Mouse (Mus musculus): ENCODE results near the gene Kcnq4. TPM values are rescaled to one million over a fixed set of nuclear protein-coding genes. Genes with fewer than 3 reads are reported as not detected.

Gene Kcnq4
- polyA plus RNA-seq, 1 experiment from 2014 or later, result 11.1 TPM

DNA sequence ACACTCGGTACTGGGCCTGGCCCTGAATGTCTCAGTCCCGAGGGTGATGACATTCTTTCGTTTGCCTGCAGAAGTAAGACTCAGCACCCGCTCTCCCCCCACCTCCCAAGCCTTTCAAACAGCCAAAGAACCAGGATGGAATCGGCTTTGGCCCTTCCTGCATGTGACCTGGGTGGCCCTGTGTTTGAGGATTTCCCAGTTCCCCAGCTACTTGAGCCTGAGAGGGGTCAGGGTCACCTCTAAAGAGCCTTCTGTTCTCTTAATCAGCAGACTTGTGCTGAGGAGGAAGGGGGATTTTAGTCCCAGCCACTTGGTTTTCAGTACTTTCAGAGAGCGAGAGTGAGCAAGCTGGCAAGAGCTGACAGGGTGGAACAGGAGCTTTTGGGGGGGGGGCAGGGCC is 19.0 kb downstream of the Kcnq4 start:
- Histone ChIP-seq H3K4me2 (ENCODE audit: low read length) (no peak overlapping the region), H3K36me3 (ENCODE audit: control insufficient read depth, insufficient read depth) (no peaks in the 10 kb centered on the region), H3K4me3 (replicated peaks; ENCODE audit: low read length) (no peak overlapping the region), H3K9ac (replicated peaks; ENCODE audit: low read depth, low read length) (no peak overlapping the region), H3K27me3 (replicated peaks; ENCODE audit: control insufficient read depth, insufficient read depth, low read length) (no peaks in the 10 kb centered on the region), H3K4me1 (replicated peaks; ENCODE audit: control insufficient read depth, insufficient read depth, low read length) (peaks cover 9% of the 10 kb centered on the region), H3K27ac (ENCODE audit: low read length) (no peak overlapping the region), H3K9me3 (ENCODE audit: control insufficient read depth, low read length) (no peaks in the 10 kb centered on the region)
- no peak for ATAC-seq
- 46% methylated on average over 6 of the region's 6 CpGs for WGBS

DNA sequence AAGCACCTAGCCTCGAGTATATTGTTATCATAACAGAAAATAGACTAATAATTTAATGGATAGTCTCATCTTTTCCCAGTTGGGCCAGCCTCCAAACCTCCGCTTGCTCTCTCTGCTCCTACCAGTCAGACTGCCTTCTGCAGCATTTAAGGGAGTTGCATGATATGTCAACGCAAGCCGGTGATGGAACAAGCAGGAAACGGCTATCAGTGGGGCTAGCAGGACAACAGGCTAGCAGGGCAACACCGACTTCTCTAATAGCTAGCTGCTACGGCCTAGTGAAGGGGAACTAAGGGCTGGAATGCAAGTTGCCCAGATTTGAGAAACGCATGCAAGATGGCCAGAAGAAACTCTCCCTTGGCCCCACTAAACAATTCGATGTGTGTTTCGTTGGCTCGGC is 20.6 kb downstream of the Kcnq4 start:
- H3K4me1 ChIP-seq (replicated peaks; ENCODE audit: control insufficient read depth, insufficient read depth, low read length), result peaks cover 9% of the 10 kb centered on the region
- no peak overlapping the region for H3K4me3 ChIP-seq (replicated peaks; ENCODE audit: low read length)
- H3K27me3 ChIP-seq (replicated peaks; ENCODE audit: control insufficient read depth, insufficient read depth, low read length), result no peaks in the 10 kb centered on the region
- no peak overlapping the region for H3K4me2 ChIP-seq (ENCODE audit: low read length)
- H3K9ac ChIP-seq (replicated peaks; ENCODE audit: low read depth, low read length), result no peak overlapping the region
- H3K9me3 ChIP-seq (ENCODE audit: control insufficient read depth, low read length), result no peaks in the 10 kb centered on the region
- no peak overlapping the region for H3K27ac ChIP-seq (ENCODE audit: low read length)
- H3K36me3 ChIP-seq (ENCODE audit: control insufficient read depth, insufficient read depth), result no peaks in the 10 kb centered on the region
- no peak for ATAC-seq
- WGBS, result 86% methylated on average over 11 of the region's 11 CpGs

DNA sequence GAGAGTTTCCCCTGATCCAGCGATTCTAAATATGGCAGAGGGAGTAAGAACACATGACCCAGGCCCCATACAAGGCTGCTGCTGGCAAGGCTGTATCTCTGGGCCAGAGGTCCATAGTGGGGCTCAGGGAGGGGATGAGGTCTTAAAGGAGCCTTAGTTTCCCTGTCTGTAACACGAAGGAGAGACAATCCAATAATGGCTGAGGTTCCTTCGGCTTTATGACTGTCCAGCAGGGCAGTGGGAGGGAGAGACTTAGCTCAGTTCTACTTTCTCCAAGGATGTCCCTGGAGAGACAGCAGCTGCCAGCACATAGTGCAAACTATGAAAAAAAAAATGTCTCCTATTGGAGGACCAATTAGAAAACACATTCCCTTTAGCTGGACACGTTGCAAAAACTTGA is 22.2 kb downstream of the Kcnq4 start:
- Histone ChIP-seq H3K27ac (ENCODE audit: low read length) (no peak overlapping the region), H3K27me3 (replicated peaks; ENCODE audit: control insufficient read depth, insufficient read depth, low read length) (no peaks in the 10 kb centered on the region), H3K36me3 (ENCODE audit: control insufficient read depth, insufficient read depth) (no peaks in the 10 kb centered on the region), H3K9me3 (ENCODE audit: control insufficient read depth, low read length) (no peaks in the 10 kb centered on the region), H3K9ac (replicated peaks; ENCODE audit: low read depth, low read length) (no peak overlapping the region), H3K4me3 (replicated peaks; ENCODE audit: low read length) (no peak overlapping the region), H3K4me2 (ENCODE audit: low read length) (no peak overlapping the region), H3K4me1 (replicated peaks; ENCODE audit: control insufficient read depth, insufficient read depth, low read length) (peaks cover 4% of the 10 kb centered on the region)
- WGBS, result 58% methylated on average over 4 of the region's 4 CpGs
- ATAC-seq, result no peak

DNA sequence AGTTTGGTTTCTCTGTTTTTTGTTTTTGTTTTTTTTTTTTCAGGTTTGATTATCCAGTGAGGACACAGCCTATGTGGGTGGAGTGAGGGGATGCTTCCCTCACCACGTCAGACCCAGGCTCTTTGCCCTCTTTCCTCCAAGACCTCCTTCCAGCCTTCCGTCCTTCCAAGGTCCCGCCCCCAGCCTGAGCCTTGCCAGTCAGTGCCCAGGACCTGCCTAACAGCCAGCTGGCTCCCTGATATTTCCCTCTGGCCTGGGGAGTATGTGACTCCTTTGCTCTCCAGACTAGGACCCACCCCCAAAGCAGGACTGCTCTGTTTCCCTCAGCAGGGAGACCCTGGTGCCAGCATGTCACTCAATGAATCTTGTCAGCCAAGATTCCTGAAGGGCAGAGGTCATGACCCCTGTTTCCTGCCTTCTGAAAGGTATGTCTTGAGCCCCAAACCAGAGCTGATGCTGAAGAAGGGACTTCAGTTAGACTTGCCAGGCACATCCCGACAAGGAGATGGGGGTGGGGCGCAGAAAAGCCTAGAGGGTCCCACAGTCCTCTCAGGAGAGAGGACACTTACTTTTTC is 22.8 kb downstream of the Kcnq4 start:
- WGBS, result 36% methylated on average over 5 of the region's 5 CpGs
- H3K4me2 ChIP-seq (ENCODE audit: low read length), result no peak overlapping the region
- H3K9ac ChIP-seq (replicated peaks; ENCODE audit: low read depth, low read length), result no peak overlapping the region
- no peak overlapping the region for H3K4me3 ChIP-seq (replicated peaks; ENCODE audit: low read length)
- no peaks in the 10 kb centered on the region for H3K36me3 ChIP-seq (ENCODE audit: control insufficient read depth, insufficient read depth)
- no peaks in the 10 kb centered on the region for H3K9me3 ChIP-seq (ENCODE audit: control insufficient read depth, low read length)
- no peak for ATAC-seq
- no peaks in the 10 kb centered on the region for H3K27me3 ChIP-seq (replicated peaks; ENCODE audit: control insufficient read depth, insufficient read depth, low read length)
- no peaks in the 10 kb centered on the region for H3K4me1 ChIP-seq (replicated peaks; ENCODE audit: control insufficient read depth, insufficient read depth, low read length)
- H3K27ac ChIP-seq (ENCODE audit: low read length), result no peak overlapping the region

DNA sequence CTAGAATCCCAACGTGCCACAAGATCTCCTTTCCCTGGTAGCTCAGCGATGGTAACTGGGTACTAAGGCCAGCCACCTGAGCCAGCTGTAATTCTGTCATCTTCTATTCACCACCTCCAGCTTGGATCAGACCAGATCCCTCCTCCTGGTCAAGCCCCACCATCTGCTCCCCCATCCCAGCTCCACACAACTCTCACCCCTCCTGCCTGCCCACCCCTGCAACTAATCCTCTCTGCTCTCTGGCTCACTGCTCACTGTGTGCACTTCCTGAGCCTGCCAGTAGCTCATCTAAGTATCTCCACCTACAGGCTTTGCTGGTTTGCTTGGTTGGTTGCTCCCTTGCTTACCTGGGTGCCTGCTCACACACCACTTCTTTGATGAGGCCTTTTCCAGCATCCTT is 26.8 kb downstream of the Kcnq4 start:
- H3K9ac ChIP-seq (replicated peaks; ENCODE audit: low read depth, low read length), result no peak overlapping the region
- H3K27me3 ChIP-seq (replicated peaks; ENCODE audit: control insufficient read depth, insufficient read depth, low read length), result 0 out of 2 replicates have a peak, but pooled peaks cover 5% of the 10 kb centered on the region
- no peaks in the 10 kb centered on the region for H3K9me3 ChIP-seq (ENCODE audit: control insufficient read depth, low read length)
- H3K27ac ChIP-seq (ENCODE audit: low read length), result no peak overlapping the region
- no peak for ATAC-seq
- H3K4me3 ChIP-seq (replicated peaks; ENCODE audit: low read length), result no peak overlapping the region
- WGBS, result 57% methylated on average over 2 of the region's 2 CpGs
- H3K4me2 ChIP-seq (ENCODE audit: low read length), result no peak overlapping the region
- peaks cover under 1% of the 10 kb centered on the region for H3K4me1 ChIP-seq (replicated peaks; ENCODE audit: control insufficient read depth, insufficient read depth, low read length)
- H3K36me3 ChIP-seq (ENCODE audit: control insufficient read depth, insufficient read depth), result no peaks in the 10 kb centered on the region

DNA sequence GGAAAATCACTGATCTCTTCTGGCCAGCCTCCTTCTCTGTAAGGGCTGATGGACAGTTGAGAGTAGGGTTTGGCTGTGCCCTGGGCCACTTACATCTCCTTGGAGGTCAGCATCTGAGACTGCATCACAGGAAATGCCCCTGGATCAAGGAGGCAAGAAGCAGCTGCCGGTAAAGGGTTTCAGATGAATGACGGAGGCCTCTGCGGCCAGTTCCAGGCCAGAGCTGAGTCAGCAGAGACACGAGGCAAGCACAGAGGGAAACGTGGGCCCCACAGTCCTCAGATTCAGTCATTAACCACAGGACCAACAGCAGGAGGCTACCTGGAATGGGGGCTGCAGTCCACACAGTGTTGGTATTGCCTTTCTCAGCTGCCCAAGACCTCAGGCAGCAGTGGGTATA is 29.3 kb downstream of the Kcnq4 start:
- no peak overlapping the region for H3K4me2 ChIP-seq (ENCODE audit: low read length)
- H3K27ac ChIP-seq (ENCODE audit: low read length), result no peak overlapping the region
- ATAC-seq, result no peak
- whole genome bisulfite sequencing, result 55% methylated on average over 5 of the region's 5 CpGs
- no peak overlapping the region for H3K9ac ChIP-seq (replicated peaks; ENCODE audit: low read depth, low read length)
- H3K27me3 ChIP-seq (replicated peaks; ENCODE audit: control insufficient read depth, insufficient read depth, low read length), result 0 out of 2 replicates have a peak, but pooled peaks cover 7% of the 10 kb centered on the region
- no peak overlapping the region for H3K4me3 ChIP-seq (replicated peaks; ENCODE audit: low read length)
- no peaks in the 10 kb centered on the region for H3K9me3 ChIP-seq (ENCODE audit: control insufficient read depth, low read length)
- peaks cover 17% of the 10 kb centered on the region for H3K4me1 ChIP-seq (replicated peaks; ENCODE audit: control insufficient read depth, insufficient read depth, low read length)
- H3K36me3 ChIP-seq (ENCODE audit: control insufficient read depth, insufficient read depth), result no peaks in the 10 kb centered on the region

DNA sequence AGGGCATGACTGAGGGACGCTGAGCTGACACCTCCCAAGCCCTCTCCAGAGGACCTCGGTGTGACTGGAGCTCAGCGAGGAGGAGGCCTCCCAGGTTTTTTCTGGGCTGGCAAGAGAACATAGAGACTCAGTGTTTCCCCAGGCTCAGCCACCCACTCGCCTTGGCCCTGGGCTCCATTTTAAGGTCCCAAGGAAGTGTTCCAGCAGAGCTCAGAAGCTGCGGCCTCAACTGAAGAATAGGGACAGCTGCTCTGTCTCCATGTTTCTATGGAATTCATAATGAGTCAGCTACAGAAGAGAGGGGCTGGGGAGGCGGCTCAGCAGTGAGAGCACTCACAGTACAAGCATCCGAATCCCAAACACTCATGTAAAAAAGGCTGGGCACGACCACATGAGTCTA is 30.8 kb downstream of the Kcnq4 start:
- ATAC-seq, result no peak
- H3K27me3 ChIP-seq (replicated peaks; ENCODE audit: control insufficient read depth, insufficient read depth, low read length), result 0 out of 2 replicates have a peak, but pooled peaks cover 7% of the 10 kb centered on the region

DNA sequence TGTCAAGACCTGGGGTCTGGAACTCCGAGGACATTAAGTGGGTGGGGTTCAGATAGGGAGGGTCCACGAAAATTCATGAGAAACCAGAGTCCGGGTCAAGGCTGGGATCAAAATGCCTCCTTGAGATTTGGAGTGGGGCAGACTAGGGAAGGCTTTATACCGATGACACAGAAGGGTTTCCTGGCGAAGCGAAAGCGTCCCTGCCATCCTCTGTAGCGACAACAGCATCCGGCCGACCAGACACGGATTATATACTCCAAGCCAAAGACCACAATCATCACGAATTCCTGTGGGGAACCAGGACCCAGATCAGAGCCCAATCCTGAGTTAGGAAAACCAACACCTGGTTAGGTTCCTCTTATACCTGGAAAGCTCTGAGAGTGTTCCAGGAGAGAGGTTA is 31.6 kb downstream of the Kcnq4 start:
- 17% methylated on average over 12 of the region's 12 CpGs for WGBS
- 0 out of 2 replicates have a peak overlapping the region, but pooled peaks have one; percentile 41 for H3K9ac ChIP-seq (replicated peaks; ENCODE audit: low read depth, low read length)

More for the DNA sequence above, 30.8 kb downstream of the Kcnq4 start:
- H3K4me1 ChIP-seq (replicated peaks; ENCODE audit: control insufficient read depth, insufficient read depth, low read length), result peaks cover 24% of the 10 kb centered on the region
- H3K9me3 ChIP-seq (ENCODE audit: control insufficient read depth, low read length), result no peaks in the 10 kb centered on the region
- H3K27ac ChIP-seq (ENCODE audit: low read length), result no peak overlapping the region
- H3K36me3 ChIP-seq (ENCODE audit: control insufficient read depth, insufficient read depth), result no peaks in the 10 kb centered on the region
- 59% methylated on average over 8 of the region's 8 CpGs for WGBS
- H3K4me2 ChIP-seq (ENCODE audit: low read length), result no peak overlapping the region
- no peak overlapping the region for H3K9ac ChIP-seq (replicated peaks; ENCODE audit: low read depth, low read length)
- no peak overlapping the region for H3K4me3 ChIP-seq (replicated peaks; ENCODE audit: low read length)

DNA sequence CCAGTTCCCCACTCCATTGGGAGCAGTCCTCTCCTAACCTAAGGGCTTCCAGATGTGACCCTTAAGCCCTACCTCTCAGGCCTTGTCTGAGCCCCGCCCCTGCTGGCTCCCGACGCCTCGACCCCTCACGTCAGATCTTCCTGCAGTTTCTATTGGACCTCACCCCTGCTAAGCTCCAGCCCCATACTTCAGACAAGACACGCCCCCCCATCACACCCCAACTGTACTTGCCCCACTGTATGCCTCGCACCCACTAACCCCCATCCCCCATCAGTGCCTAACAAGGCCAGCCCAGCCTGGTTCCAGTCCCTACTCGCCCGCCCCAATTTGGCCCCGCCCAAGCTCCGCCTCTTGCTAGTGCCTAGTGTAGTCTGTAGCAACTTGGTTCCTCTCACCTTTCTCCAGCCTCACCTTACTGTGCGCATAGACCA is 32.3 kb downstream of the Kcnq4 start:
- peak overlapping the region; percentile 72 for H3K4me2 ChIP-seq (ENCODE audit: low read length)
- under 1% methylated on average over 12 of the region's 12 CpGs for WGBS
- H3K9ac ChIP-seq (replicated peaks; ENCODE audit: low read depth, low read length), result peak overlapping the region; percentile 41; the same call in 1 of the 2 replicates
- H3K4me3 ChIP-seq (replicated peaks; ENCODE audit: low read length), result peak overlapping the region; percentile 39
- H3K27me3 ChIP-seq (replicated peaks; ENCODE audit: control insufficient read depth, insufficient read depth, low read length), result 0 out of 2 replicates have a peak, but pooled peaks cover 7% of the 10 kb centered on the region
- peak; percentile 84 for ATAC-seq
- no peak overlapping the region for H3K27ac ChIP-seq (ENCODE audit: low read length)
- H3K9me3 ChIP-seq (ENCODE audit: control insufficient read depth, low read length), result no peaks in the 10 kb centered on the region
- H3K4me1 ChIP-seq (replicated peaks; ENCODE audit: control insufficient read depth, insufficient read depth, low read length), result peaks cover 24% of the 10 kb centered on the region
- no peaks in the 10 kb centered on the region for H3K36me3 ChIP-seq (ENCODE audit: control insufficient read depth, insufficient read depth)

More for the DNA sequence above, 31.6 kb downstream of the Kcnq4 start:
- H3K4me3 ChIP-seq (replicated peaks; ENCODE audit: low read length), result peak overlapping the region; percentile 39
- no peaks in the 10 kb centered on the region for H3K36me3 ChIP-seq (ENCODE audit: control insufficient read depth, insufficient read depth)
- H3K9me3 ChIP-seq (ENCODE audit: control insufficient read depth, low read length), result no peaks in the 10 kb centered on the region
- peaks cover 24% of the 10 kb centered on the region for H3K4me1 ChIP-seq (replicated peaks; ENCODE audit: control insufficient read depth, insufficient read depth, low read length)
- H3K27me3 ChIP-seq (replicated peaks; ENCODE audit: control insufficient read depth, insufficient read depth, low read length), result 0 out of 2 replicates have a peak, but pooled peaks cover 7% of the 10 kb centered on the region
- H3K4me2 ChIP-seq (ENCODE audit: low read length), result peak overlapping the region; percentile 72
- no peak for ATAC-seq
- no peak overlapping the region for H3K27ac ChIP-seq (ENCODE audit: low read length)

Data from forebrain, embryonic 16.5 days (tissue).